Mouse (Mus musculus) neural tube, embryonic 14.5 days (tissue): Measurements from ENCODE around the gene Ampd1. TPM values are rescaled to one million over a fixed set of nuclear protein-coding genes. Genes with fewer than 3 reads are reported as not detected.
"Not testable (repeated sequence)": the region's sequence is repeated elsewhere in the genome, so short reads cannot be mapped to it uniquely, and the experiment has no call there.

ENCODE experiments used
- ATAC-seq: fragments of 200-750 bp; cut with Nextera tagmentation; 2 replicates; pipeline ENCODE4 v1.8.0; 2017; ENCODE audit warnings: low read depth, mild to moderate bottlenecking, moderate TSS enrichment, moderate library complexity
- H3K27ac ChIP-seq: fragments of 300-500 bp; sonication (generic); 2 replicates; pipeline ENCODE4 v1.5.1; 2014; ENCODE audit warnings: low read depth, mild to moderate bottlenecking, control low read depth, low read length, moderate library complexity, mixed read lengths
- H3K27me3 ChIP-seq: fragments of 300-500 bp; sonication (generic); 2 replicates; pipeline ENCODE4 v1.6.1; 2014; ENCODE audit warnings: low read length; ENCODE audit not compliant: control insufficient read depth, insufficient read depth
- H3K36me3 ChIP-seq: fragments of 300-500 bp; sonication (generic); 2 replicates; pipeline ENCODE4 v1.6.1; 2014; ENCODE audit warnings: low read length, mixed read lengths; ENCODE audit not compliant: control insufficient read depth, insufficient read depth
- H3K4me1 ChIP-seq: fragments of 300-500 bp; sonication (generic); 2 replicates; pipeline ENCODE4 v1.6.1; 2014; ENCODE audit warnings: low read length; ENCODE audit not compliant: control insufficient read depth, insufficient read depth
- H3K4me2 ChIP-seq: fragments of 300-500 bp; sonication (generic); 2 replicates; pipeline ENCODE4 v1.6.1; 2014; ENCODE audit warnings: mild to moderate bottlenecking, low read depth, low read length, control low read depth
- H3K4me3 ChIP-seq: fragments of 300-500 bp; sonication (generic); 2 replicates; pipeline ENCODE4 v1.5.1; 2014; ENCODE audit warnings: low read depth, low read length, control low read depth, mixed read lengths
- H3K9ac ChIP-seq: fragments of 300-500 bp; sonication (generic); replicated peaks from 2 replicates; pipeline ENCODE4 v1.6.1; 2014; ENCODE audit warnings: low read depth, mild to moderate bottlenecking, control low read depth, low read length, mixed read lengths
- H3K9me3 ChIP-seq: fragments of 300-500 bp; sonication (generic); 2 replicates; pipeline ENCODE4 v1.6.1; 2016; ENCODE audit warnings: low read length; ENCODE audit not compliant: control insufficient read depth
- WGBS: fragments of 180-500 bp; shearing (Covaris S2); extraction: QIAGEN DNeasy Blood & Tissue Kit; methylation state at CpG from one replicate; pipeline ENCODE4 v1.1.7; 2014; 5-methylcytosine and 5-hydroxymethylcytosine counted together
- polyA plus RNA-seq: library from polyadenylated mRNA; unstranded; fragments of >200 nt; fragmentation: Nextera tagmentation; extraction: Ambion mirVana; gene quantifications from 2 replicates; pipeline ENCODE4 v1.2.1, GENCODE M21; 2014

Ampd1 gene
- polyA plus RNA-seq, 1 experiment from 2014 or later: 0.20 TPM

GRCm38 (mm10) chr3:103140095-103140838 is 66.5 kb downstream of the Ampd1 start:
- H3K4me3 ChIP-seq, ATAC-seq, H3K9me3 ChIP-seq, H3K4me2 ChIP-seq, H3K36me3 ChIP-seq, H3K4me1 ChIP-seq, H3K9ac ChIP-seq, H3K27ac ChIP-seq, H3K27me3 ChIP-seq: not testable (repeated sequence)
- WGBS: 58% methylated on average over 11 of the region's 11 CpGs

- WGBS: 86% methylated on average over 11 of the region's 11 CpGs
- Histone ChIP-seq H3K4me2 (no peak overlapping the region), H3K4me1 (no peaks in the 10 kb centered on the region), H3K9ac (no peak overlapping the region), H3K36me3 (no peaks in the 10 kb centered on the region), H3K27ac (no peak overlapping the region), H3K4me3 (no peak overlapping the region), H3K27me3 (no peaks in the 10 kb centered on the region), H3K9me3 (no peaks in the 10 kb centered on the region)
- ATAC-seq: no peak
These were observed 67.5 kb downstream of the Ampd1 start for GRCm38 (mm10) chr3:103141287-103141686.

- no peaks in the 10 kb centered on the region for H3K27me3 ChIP-seq
- H3K36me3 ChIP-seq: no peaks in the 10 kb centered on the region
- ATAC-seq: no peak
- H3K4me2 ChIP-seq: no peak overlapping the region
- H3K9ac ChIP-seq: no peak overlapping the region
- no peaks in the 10 kb centered on the region for H3K4me1 ChIP-seq
- H3K9me3 ChIP-seq: no peaks in the 10 kb centered on the region
- 86% methylated on average over 10 of the region's 10 CpGs for WGBS
- no peak overlapping the region for H3K27ac ChIP-seq
- H3K4me3 ChIP-seq: no peak overlapping the region
These were observed 68.6 kb downstream of the Ampd1 start for GRCm38 (mm10) chr3:103142366-103142765.

GRCm38 (mm10) chr3:103145336-103145735 is 71.5 kb downstream of the Ampd1 start:
- Histone ChIP-seq H3K9me3 (no peaks in the 10 kb centered on the region), H3K4me3 (no peak overlapping the region), H3K27me3 (no peaks in the 10 kb centered on the region), H3K9ac (no peak overlapping the region), H3K27ac (no peak overlapping the region), H3K4me1 (no peaks in the 10 kb centered on the region), H3K36me3 (no peaks in the 10 kb centered on the region), H3K4me2 (no peak overlapping the region)
- no peak for ATAC-seq
- 93% methylated on average over 2 of the region's 2 CpGs for WGBS

- H3K9me3 ChIP-seq: no peaks in the 10 kb centered on the region
- ATAC-seq: no peak
- no peak overlapping the region for H3K4me2 ChIP-seq
- H3K9ac ChIP-seq: no peak overlapping the region
- H3K4me1 ChIP-seq: no peaks in the 10 kb centered on the region
- 80% methylated on average over 4 of the region's 4 CpGs for WGBS
- no peak overlapping the region for H3K4me3 ChIP-seq
- H3K36me3 ChIP-seq: no peaks in the 10 kb centered on the region
- H3K27me3 ChIP-seq: no peaks in the 10 kb centered on the region
- no peak overlapping the region for H3K27ac ChIP-seq
These were observed 72.0 kb downstream of the Ampd1 start for GRCm38 (mm10) chr3:103145791-103146190.

- ATAC-seq: peak; percentile 44; the same call in 1 of the 2 replicates
- WGBS: 57% methylated on average over 23 of the region's 23 CpGs
These were observed 72.7 kb downstream of the Ampd1 start for GRCm38 (mm10) chr3:103146330-103147166.

GRCm38 (mm10) chr3:103147775-103148174 is 74.0 kb downstream of the Ampd1 start:
- WGBS: 91% methylated on average over 4 of the region's 4 CpGs
- Histone ChIP-seq H3K27me3 (no peaks in the 10 kb centered on the region), H3K9ac (no peak overlapping the region), H3K4me2 (no peak overlapping the region), H3K27ac (no peak overlapping the region), H3K4me3 (no peak overlapping the region), H3K36me3 (no peaks in the 10 kb centered on the region), H3K9me3 (no peaks in the 10 kb centered on the region), H3K4me1 (no peaks in the 10 kb centered on the region)
- ATAC-seq: no peak

More at GRCm38 (mm10) chr3:103146330-103147166, 72.7 kb downstream of the Ampd1 start:
- H3K4me1 ChIP-seq: no peaks in the 10 kb centered on the region
- no peak overlapping the region for H3K27ac ChIP-seq
- no peak overlapping the region for H3K4me3 ChIP-seq
- H3K9ac ChIP-seq: no peak overlapping the region
- no peaks in the 10 kb centered on the region for H3K36me3 ChIP-seq
- no peaks in the 10 kb centered on the region for H3K9me3 ChIP-seq
- no peaks in the 10 kb centered on the region for H3K27me3 ChIP-seq
- no peak overlapping the region for H3K4me2 ChIP-seq

GRCm38 (mm10) chr3:103148941-103149340 is 75.1 kb downstream of the Ampd1 start:
- Histone ChIP-seq H3K9me3 (no peaks in the 10 kb centered on the region), H3K36me3 (no peaks in the 10 kb centered on the region), H3K4me3 (no peak overlapping the region), H3K27me3 (no peaks in the 10 kb centered on the region), H3K27ac (no peak overlapping the region), H3K4me1 (no peaks in the 10 kb centered on the region), H3K9ac (no peak overlapping the region), H3K4me2 (no peak overlapping the region)
- ATAC-seq: no peak
- 86% methylated on average over 10 of the region's 10 CpGs for WGBS
